Mouse (Mus musculus): ENCODE data around the gene Olfr549. TPM values are rescaled to one million over a fixed set of nuclear protein-coding genes. Genes with fewer than 3 reads are reported as not detected.

Gene Olfr549
- total RNA-seq (2023): not detected in 4 replicates

DNA sequence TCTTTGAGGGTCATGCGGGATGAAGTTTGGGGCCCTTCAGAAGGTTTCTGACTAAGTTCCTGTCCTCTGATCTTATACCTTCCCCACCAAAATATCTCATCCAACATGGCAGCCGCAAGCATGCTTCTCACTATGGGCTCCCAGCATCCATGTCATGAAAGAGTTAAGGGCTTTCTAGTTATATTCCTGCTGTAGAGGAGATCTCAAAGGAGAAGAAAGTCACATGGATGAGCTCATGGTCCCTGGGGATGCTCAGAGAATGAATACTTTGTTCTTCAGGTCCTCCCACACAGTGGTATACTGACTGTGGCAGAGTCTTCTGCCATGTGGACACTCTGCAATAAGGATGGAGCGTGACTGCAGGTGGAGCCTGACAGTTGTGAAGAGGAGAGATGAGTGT is at the start of gene Olfr549:
Gene Olfr549, plus strand, starts transcription at position 301 of the 400 bp plus-strand sequence.

GRCm38 (mm10) chr7:102534449-102534848 is 15.2 kb upstream of the Olfr549 start, which contains the start of gene Olfr547:
Olfr547 (plus strand) TSS chr7:102534749.

DNA sequence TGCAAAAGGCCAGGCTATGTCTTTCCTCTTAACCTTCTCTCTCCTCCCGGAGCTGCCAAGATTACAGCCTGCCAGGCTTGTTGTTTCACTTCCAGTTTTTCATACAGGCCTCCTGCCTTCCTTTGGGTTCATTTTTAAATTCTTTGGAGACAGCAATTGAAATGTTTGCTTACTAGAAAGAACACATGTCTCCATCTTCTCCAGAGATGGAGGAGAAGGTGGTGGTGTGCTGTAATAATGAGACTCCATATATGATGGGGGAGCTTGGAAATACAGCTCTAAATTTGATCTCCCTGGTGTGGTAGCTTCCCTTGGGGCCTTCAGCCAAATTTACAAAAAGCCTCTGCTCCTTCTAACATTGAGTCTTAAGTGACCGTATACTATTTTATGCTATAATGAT is 9.1 kb upstream of the Olfr549 start, which contains the start of gene Olfr548-ps1:
Gene Olfr548-ps1, plus strand, starts transcription at position 301 of the 400 bp plus-strand sequence.

GRCm38 (mm10) chr7:102564999-102565997 is 15.6 kb downstream of the Olfr549 start, which contains the start of gene Trim21:
Trim21 (minus strand) TSS chr7:102565486.

DNA sequence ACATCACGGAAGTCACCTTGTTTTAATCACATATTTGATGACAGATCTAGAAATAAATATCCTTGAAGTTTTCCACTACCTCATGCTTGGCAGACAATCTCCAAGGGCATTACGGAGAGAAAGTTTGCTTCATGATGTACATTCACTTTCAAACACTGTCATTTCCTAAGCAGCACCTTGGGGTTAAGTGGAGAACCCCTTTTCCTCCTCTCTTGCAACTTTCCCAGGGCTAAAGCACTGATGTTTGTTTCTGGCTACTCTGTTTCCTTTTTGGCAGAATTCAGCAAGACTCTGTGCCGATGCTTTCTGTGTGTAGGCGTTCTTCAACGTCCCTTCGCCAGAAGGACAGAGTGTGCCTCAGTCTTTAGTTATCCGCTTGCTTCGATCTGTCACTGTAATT is 21.5 kb downstream of the Olfr549 start, which contains the start of gene Olfr550:
Gene Olfr550, plus strand, starts transcription at position 301 of the 400 bp plus-strand sequence.

DNA sequence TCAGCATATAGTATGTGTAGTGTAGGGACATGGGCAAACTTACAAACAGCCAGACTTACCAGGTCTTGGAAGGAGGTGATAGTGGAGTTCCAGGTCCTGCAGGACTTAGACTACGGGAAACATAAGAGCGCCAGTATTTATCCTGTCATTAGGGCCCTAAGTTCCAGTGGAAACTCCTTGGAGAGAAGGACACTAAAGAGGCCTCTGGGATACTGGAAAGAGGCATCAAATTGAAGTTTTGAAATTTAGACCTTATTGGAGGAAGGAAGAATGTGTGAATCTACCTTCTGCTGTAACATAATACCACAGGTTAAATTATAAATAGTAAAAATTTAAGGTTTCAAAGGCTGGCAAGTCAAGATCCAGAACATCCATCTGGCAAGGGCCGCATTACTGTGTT is 42.1 kb downstream of the Olfr549 start, which contains the start of gene Olfr551:
Gene Olfr551, minus strand, starts transcription at position 101 of the 400 bp plus-strand sequence.

DNA sequence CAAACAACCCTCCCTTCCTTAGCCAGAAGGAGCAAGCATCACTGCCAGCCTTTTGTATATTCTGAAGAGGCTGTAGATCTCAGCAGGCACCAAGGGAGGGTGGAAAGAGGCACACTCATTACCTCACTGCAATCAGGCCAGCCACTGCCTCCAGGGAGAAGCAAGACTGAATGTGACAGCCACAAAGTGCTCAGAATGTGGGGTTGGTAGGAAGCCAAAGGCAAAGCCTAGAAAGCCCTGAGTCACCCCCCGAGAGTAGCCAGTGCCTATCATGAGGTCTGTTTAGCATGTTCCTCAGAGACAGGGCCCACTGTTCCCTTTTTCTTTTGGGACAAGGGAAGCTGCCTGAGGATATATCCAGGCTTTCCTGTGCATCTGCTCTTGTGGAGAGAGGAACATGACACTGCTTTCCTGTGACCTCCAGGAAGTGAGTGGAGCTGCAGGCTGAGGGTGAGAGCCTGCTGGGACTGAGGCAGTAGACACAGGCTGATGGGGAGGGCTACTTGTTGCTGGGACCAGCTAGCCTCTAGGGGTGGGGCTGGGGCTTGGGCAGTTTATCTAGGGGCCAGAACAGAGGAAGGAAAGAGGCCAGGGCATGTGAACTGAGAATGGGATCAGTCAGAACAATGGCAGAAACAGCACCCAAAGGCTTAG is 47.8 kb downstream of the Olfr549 start, which contains the start of gene Olfr552:
Gene Olfr552, plus strand, starts transcription at position 393 of the 654 bp plus-strand sequence.

Other genes with a start within 250 kb of the Olfr549 start
- gene Rrm1, start 108.2 kb upstream of the Olfr549 start, total RNA-seq (2023): 39.8 to 52.1 TPM (median 45.3 TPM) in 4 replicates
- not detected in 4 replicates for gene Olfr543, start 68.2 kb upstream of the Olfr549 start, total RNA-seq (2023)
- not detected in 4 replicates for gene Olfr544, start 61.6 kb upstream of the Olfr549 start, total RNA-seq (2023)
- gene Olfr545, start 50.3 kb upstream of the Olfr549 start, total RNA-seq (2023): not detected in 4 replicates
- not detected in 4 replicates for gene Olfr547, start 15.1 kb upstream of the Olfr549 start, total RNA-seq (2023)
- gene Olfr548-ps1, start 9.0 kb upstream of the Olfr549 start, total RNA-seq (2023): not detected in 4 replicates
- 32.2 to 40.5 TPM (median 36.2 TPM) in 4 replicates for gene Trim21, start 15.6 kb downstream of the Olfr549 start, total RNA-seq (2023)
- not detected in 4 replicates for gene Olfr550, start 21.6 kb downstream of the Olfr549 start, total RNA-seq (2023)
- gene Olfr551, start 42.0 kb downstream of the Olfr549 start, total RNA-seq (2023): not detected in 4 replicates
- not detected in 4 replicates for gene Olfr552, start 47.9 kb downstream of the Olfr549 start, total RNA-seq (2023)
- gene Olfr553, start 68.3 kb downstream of the Olfr549 start, total RNA-seq (2023): not detected in 4 replicates
- gene Olfr554, start 88.6 kb downstream of the Olfr549 start, total RNA-seq (2023): not detected in 4 replicates
- not detected in 4 replicates for gene Olfr555, start 109.0 kb downstream of the Olfr549 start, total RNA-seq (2023)
- gene Olfr556, start 115.0 kb downstream of the Olfr549 start, total RNA-seq (2023): not detected in 4 replicates
- gene Trim68, start 137.5 kb downstream of the Olfr549 start, total RNA-seq (2023): 11.7 to 17.4 TPM (median 15.2 TPM) in 4 replicates
- not detected in 4 replicates for gene Olfr557, start 146.0 kb downstream of the Olfr549 start, total RNA-seq (2023)
- gene Olfr558, start 152.3 kb downstream of the Olfr549 start, total RNA-seq (2023): not detected in 4 replicates
- gene Olfr33, start 169.2 kb downstream of the Olfr549 start, total RNA-seq (2023): not detected in 4 replicates
- gene Olfr559, start 177.6 kb downstream of the Olfr549 start, total RNA-seq (2023): not detected in 4 replicates
- not detected in 4 replicates for gene Olfr560, start 209.5 kb downstream of the Olfr549 start, total RNA-seq (2023)
- gene Olfr78, start 209.6 kb downstream of the Olfr549 start, total RNA-seq (2023): not detected in 4 replicates
- gene Olfr561, start 221.4 kb downstream of the Olfr549 start, total RNA-seq (2023): not detected in 4 replicates